Mouse (Mus musculus) liver, postnatal 0 days (tissue): ENCODE measurements around the gene Lyz1. TPM values are rescaled to one million over a fixed set of nuclear protein-coding genes. Genes with fewer than 3 reads are reported as not detected.

Experiments used
- ATAC-seq: fragments of 200-750 bp; cut with Nextera tagmentation; 2 replicates; pipeline ENCODE4 v1.8.0; 2017; ENCODE audit warnings: mild to moderate bottlenecking, moderate library complexity
- DNase-seq: peaks from one replicate; pipeline ENCODE4 v3.0.0-alpha.2; 2016
- H3K27ac ChIP-seq: fragments of 300-500 bp; sonication (generic); 2 replicates; pipeline ENCODE4 v1.5.1; 2014; ENCODE audit warnings: antibody characterized with exemption, moderate library complexity, mild to moderate bottlenecking, low read depth
- H3K27me3 ChIP-seq: fragments of 300-500 bp; sonication (generic); 2 replicates; pipeline ENCODE4 v1.6.1; 2014; ENCODE audit warnings: low read length, control low read depth, mixed read lengths; ENCODE audit not compliant: insufficient read depth
- H3K36me3 ChIP-seq: fragments of 300-500 bp; sonication (generic); replicated peaks from 2 replicates; pipeline ENCODE4 v1.6.1; 2014; ENCODE audit warnings: mild to moderate bottlenecking, control low read depth, low read length, moderate library complexity, mixed read lengths; ENCODE audit not compliant: insufficient read depth
- H3K4me1 ChIP-seq: fragments of 300-500 bp; sonication (generic); 2 replicates; pipeline ENCODE4 v1.6.1; 2014; ENCODE audit warnings: antibody characterized with exemption, mild to moderate bottlenecking, control low read depth; ENCODE audit not compliant: insufficient read depth
- H3K4me2 ChIP-seq: fragments of 300-500 bp; sonication (generic); 2 replicates; pipeline ENCODE4 v1.6.1; 2014; ENCODE audit warnings: low read depth, mild to moderate bottlenecking, low read length, moderate library complexity, mixed read lengths
- H3K4me3 ChIP-seq: fragments of 300-500 bp; sonication (generic); 2 replicates; pipeline ENCODE4 v1.5.1; 2014; ENCODE audit warnings: low read depth, low read length
- H3K9ac ChIP-seq: fragments of 300-500 bp; sonication (generic); replicated peaks from 2 replicates; pipeline ENCODE4 v1.6.1; 2014; ENCODE audit warnings: mild to moderate bottlenecking, moderate library complexity
- H3K9me3 ChIP-seq: fragments of 300-500 bp; sonication (generic); 2 replicates; pipeline ENCODE4 v1.6.1; 2016; ENCODE audit warnings: mild to moderate bottlenecking, control low read depth, low read length, mixed read lengths
- CTCF ChIP-seq: sonication (generic); IDR thresholded peaks from 2 replicates; pipeline ENCODE4 v1.5.1; 2016; ENCODE audit warnings: antibody characterized with exemption, low read depth
- EP300 ChIP-seq: IDR thresholded peaks from 2 replicates; pipeline ENCODE4 v1.6.1; 2016; ENCODE audit warnings: antibody characterized with exemption, low read depth, mild to moderate bottlenecking
- WGBS: fragments of 180-500 bp; shearing (Covaris S2); extraction: QIAGEN DNeasy Blood & Tissue Kit; methylation state at CpG from one replicate; pipeline ENCODE4 v1.1.7; 2014; ENCODE audit not compliant: insufficient replicate concordance; 5-methylcytosine and 5-hydroxymethylcytosine counted together
- polyA plus RNA-seq: library from polyadenylated mRNA; unstranded; fragments of >200 nt; fragmentation: Nextera tagmentation; extraction: Ambion mirVana; gene quantifications from 2 replicates; pipeline ENCODE4 v1.2.1, GENCODE M21; 2015

Gene Lyz1
- polyA plus RNA-seq, 1 experiment from 2014 or later = 0.42 TPM

- 62% methylated on average over 7 of the region's 7 CpGs for WGBS
- H3K9ac ChIP-seq = no peak overlapping the region
- TF ChIP-seq EP300 (no peak), CTCF (no peak)
- H3K4me3 ChIP-seq = no peak overlapping the region
- DNase-seq = peak; percentile 22
- no peaks in the 10 kb centered on the region for H3K36me3 ChIP-seq
- no peaks in the 10 kb centered on the region for H3K27me3 ChIP-seq
- H3K27ac ChIP-seq = no peak overlapping the region
- H3K9me3 ChIP-seq = no peaks in the 10 kb centered on the region
- no peak for ATAC-seq
- H3K4me2 ChIP-seq = no peak overlapping the region
- H3K4me1 ChIP-seq = peaks cover 7% of the 10 kb centered on the region; the same call in 1 of the 2 replicates
Observed at GRCm38 (mm10) chr10:117323782-117324181, 31.1 kb upstream of the Lyz1 start.

DNA sequence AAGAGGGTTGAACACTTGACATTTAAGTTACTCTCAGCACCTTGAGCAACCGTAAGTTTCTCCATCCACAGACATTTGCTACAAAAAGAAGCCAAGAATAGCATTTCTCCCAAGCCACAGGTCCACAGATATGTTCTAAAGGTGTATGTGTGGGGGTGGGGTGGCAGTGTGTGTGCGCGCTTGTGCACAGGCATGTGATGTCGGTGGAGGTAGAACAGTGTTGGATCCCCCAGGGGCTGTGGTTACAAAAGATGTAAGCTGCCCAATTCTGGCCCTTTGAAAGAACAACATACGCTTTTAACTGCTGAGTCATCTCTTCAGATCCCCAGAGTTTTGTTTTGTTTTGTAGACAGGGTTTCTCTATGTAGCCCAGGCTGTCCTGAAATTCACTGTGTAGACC is 30.0 kb upstream of the Lyz1 start:
- H3K36me3 ChIP-seq = no peaks in the 10 kb centered on the region
- H3K9me3 ChIP-seq = no peaks in the 10 kb centered on the region
- no peaks in the 10 kb centered on the region for H3K27me3 ChIP-seq
- no peak overlapping the region for H3K27ac ChIP-seq
- DNase-seq (no peak), ATAC-seq (no peak)
- peaks cover 7% of the 10 kb centered on the region; the same call in 1 of the 2 replicates for H3K4me1 ChIP-seq
- 68% methylated on average over 5 of the region's 5 CpGs for WGBS
- H3K4me2 ChIP-seq = no peak overlapping the region
- no peak overlapping the region for H3K4me3 ChIP-seq
- H3K9ac ChIP-seq = no peak overlapping the region
- TF ChIP-seq EP300 = no peak
- no peak for TF ChIP-seq CTCF

DNA sequence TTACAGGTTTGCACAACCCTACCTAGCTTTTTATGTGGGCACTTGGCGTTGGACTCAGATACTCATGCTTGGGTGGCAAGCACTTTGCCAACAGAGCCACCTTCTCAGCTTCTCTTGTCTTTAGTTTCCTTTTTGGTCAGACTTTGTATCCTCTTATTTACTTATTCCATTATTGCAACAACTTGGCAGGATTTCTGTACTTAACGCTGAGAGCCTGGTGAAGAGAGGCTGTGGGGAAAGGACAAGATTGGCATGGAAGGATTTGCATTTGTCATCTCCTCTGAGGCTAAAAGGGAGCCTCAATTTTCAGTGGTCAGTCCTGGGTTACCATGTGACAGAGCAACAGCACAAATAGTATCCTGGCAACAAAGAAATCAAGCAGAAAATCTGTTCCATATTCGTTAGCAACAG is 27.9 kb upstream of the Lyz1 start:
- peaks cover 7% of the 10 kb centered on the region; the same call in 1 of the 2 replicates for H3K4me1 ChIP-seq
- TF ChIP-seq CTCF (no peak), EP300 (no peak)
- H3K9ac ChIP-seq = no peak overlapping the region
- H3K27ac ChIP-seq = no peak overlapping the region
- WGBS = 73% methylated on average over 3 of the region's 3 CpGs
- H3K4me3 ChIP-seq = no peak overlapping the region
- ATAC-seq (no peak), DNase-seq (no peak)
- H3K27me3 ChIP-seq = no peaks in the 10 kb centered on the region
- H3K4me2 ChIP-seq = no peak overlapping the region
- no peaks in the 10 kb centered on the region for H3K9me3 ChIP-seq
- H3K36me3 ChIP-seq = no peaks in the 10 kb centered on the region

DNA sequence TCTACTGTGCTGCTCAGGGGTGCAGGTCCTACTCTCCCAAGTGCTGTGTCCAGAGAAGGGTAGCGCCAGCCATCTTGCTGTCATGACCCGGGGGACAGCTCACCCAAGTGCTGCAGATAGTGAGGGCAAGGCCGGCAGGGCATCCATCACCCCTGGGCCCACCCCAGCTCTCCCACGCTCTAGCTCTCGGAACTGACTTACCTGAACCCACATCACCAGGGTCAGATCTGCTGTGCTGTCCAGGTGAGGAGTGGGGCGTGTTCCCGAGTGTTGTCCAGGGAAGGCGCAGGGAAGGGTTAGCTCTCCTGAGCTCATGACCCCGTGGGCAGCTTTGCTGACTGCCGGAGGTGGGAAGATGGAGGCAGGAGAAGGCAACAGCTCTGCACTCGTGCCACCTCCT is 23.7 kb upstream of the Lyz1 start:
- Histone ChIP-seq H3K9ac (no peak overlapping the region), H3K9me3 (no peaks in the 10 kb centered on the region), H3K4me2 (no peak overlapping the region), H3K27me3 (no peaks in the 10 kb centered on the region), H3K36me3 (no peaks in the 10 kb centered on the region), H3K4me1 (peaks cover 7% of the 10 kb centered on the region; the same call in 1 of the 2 replicates), H3K4me3 (no peak overlapping the region), H3K27ac (no peak overlapping the region)
- WGBS = 79% methylated on average over 11 of the region's 11 CpGs
- DNase-seq (no peak), ATAC-seq (no peak)
- no peak for TF ChIP-seq CTCF
- no peak for TF ChIP-seq EP300

DNA sequence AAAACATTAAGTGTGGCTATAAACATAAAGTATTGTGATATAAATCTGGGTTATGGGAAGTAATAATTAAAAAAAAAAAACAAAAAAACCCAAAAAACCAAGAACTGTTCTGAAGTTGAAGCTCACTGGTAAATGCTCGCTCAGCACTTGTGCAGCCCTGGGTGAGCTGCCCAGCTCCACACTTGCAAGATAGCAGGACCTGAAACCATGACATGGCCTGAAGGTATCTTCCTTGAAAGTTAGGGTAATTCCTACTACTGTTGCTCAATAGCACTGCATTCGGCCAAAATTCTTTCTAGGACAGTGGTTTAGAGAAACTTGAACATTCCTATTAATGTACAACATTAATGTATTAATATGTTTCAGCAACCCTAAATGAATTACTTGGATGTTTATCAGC is 20.5 kb upstream of the Lyz1 start:
- ATAC-seq = no peak

GRCm38 (mm10) chr10:117312168-117312567 is 19.5 kb upstream of the Lyz1 start:
- H3K9ac ChIP-seq = no peak overlapping the region
- no peak overlapping the region for H3K4me2 ChIP-seq
- no peaks in the 10 kb centered on the region for H3K9me3 ChIP-seq
- 73% methylated on average over 8 of the region's 8 CpGs for WGBS
- no peak for DNase-seq
- H3K4me1 ChIP-seq = no peaks in the 10 kb centered on the region
- H3K27me3 ChIP-seq = no peaks in the 10 kb centered on the region
- no peak for ATAC-seq
- H3K4me3 ChIP-seq = no peak overlapping the region
- H3K27ac ChIP-seq = no peak overlapping the region
- no peaks in the 10 kb centered on the region for H3K36me3 ChIP-seq
- TF ChIP-seq CTCF (no peak), EP300 (no peak)

More for the DNA sequence above, 20.5 kb upstream of the Lyz1 start:
- Histone ChIP-seq H3K4me1 (no peaks in the 10 kb centered on the region), H3K9ac (no peak overlapping the region), H3K9me3 (no peaks in the 10 kb centered on the region), H3K36me3 (no peaks in the 10 kb centered on the region), H3K4me2 (no peak overlapping the region), H3K27ac (no peak overlapping the region), H3K4me3 (no peak overlapping the region), H3K27me3 (no peaks in the 10 kb centered on the region)
- no peak for DNase-seq
- WGBS = 75% methylated on average over 2 of the region's 2 CpGs
- TF ChIP-seq CTCF = no peak
- no peak for TF ChIP-seq EP300

DNA sequence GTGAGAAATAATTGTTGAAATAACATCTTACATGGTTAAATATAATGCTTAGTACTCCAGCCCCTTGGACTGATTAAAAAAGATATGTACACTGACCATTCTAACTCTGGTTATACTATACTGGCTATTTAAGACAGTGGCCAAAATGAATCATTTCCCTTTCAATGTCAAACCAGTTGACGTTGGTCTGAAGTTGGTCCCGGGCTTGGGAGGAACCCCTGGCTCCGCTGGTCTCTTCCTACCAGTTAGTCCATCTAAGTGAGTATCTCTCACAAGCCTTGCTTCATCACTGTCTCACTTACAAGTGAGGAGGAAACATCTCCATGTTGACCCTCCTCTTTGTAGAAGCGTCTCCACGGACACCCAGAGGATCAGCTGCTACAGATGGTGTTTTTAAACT is 11.7 kb upstream of the Lyz1 start:
- no peak overlapping the region for H3K4me3 ChIP-seq
- H3K27me3 ChIP-seq = no peaks in the 10 kb centered on the region
- WGBS = 75% methylated on average over 5 of the region's 5 CpGs
- H3K27ac ChIP-seq = no peak overlapping the region
- H3K9me3 ChIP-seq = no peaks in the 10 kb centered on the region
- no peak overlapping the region for H3K4me2 ChIP-seq
- ATAC-seq (no peak), DNase-seq (no peak)
- H3K4me1 ChIP-seq = peaks cover 9% of the 10 kb centered on the region; the same call in 1 of the 2 replicates
- no peaks in the 10 kb centered on the region for H3K36me3 ChIP-seq
- H3K9ac ChIP-seq = no peak overlapping the region
- TF ChIP-seq EP300 = no peak
- TF ChIP-seq CTCF = no peak
